9 mouse cellular contexts compared by ENCODE assay signal in genomic region chr5:24576801-24577182, GRCm38 (mm10). TPM values are rescaled to one million over a fixed set of nuclear protein-coding genes. Genes with fewer than 3 reads are reported as not detected.
DNase-seq lines count a peak whose midpoint lies in the region; ATAC-seq and TF ChIP-seq lines count a peak whose summit lies in the region.
"Had no signal": no experiment of that assay in that cellular context is flagged by ENCODE, and none has a peak within 500 bp of the region (broad histone marks: within the 10 kb centered on the region; RNA-seq: fewer than 3 reads in every experiment).

No protein-coding gene starts in this region.

- peak overlapping the region; percentile 79 for H3K9ac ChIP-seq in embryonic facial prominence, embryonic 12.5 days
- H3K9ac ChIP-seq in intestine, embryonic 16.5 days (ENCODE audit: low read depth, low read length), result peak overlapping the region; percentile 85
- peak overlapping the region; percentile 62 for H3K9ac ChIP-seq in midbrain, postnatal 0 days (replicated peaks; ENCODE audit: low read length, poor library complexity, severe bottlenecking)

- no peaks in the 10 kb centered on the region for H3K27me3 ChIP-seq in embryonic facial prominence, embryonic 12.5 days
- H3K27me3 ChIP-seq in intestine, embryonic 16.5 days (replicated peaks; ENCODE audit: control insufficient read depth, insufficient read depth, low read length), result no peaks in the 10 kb centered on the region
- no peaks in the 10 kb centered on the region for H3K27me3 ChIP-seq in midbrain, postnatal 0 days (ENCODE audit: insufficient read depth, low read length)

- DNase-seq in frontal cortex, adult 2 months (ENCODE audit: extremely low spot score in 1 of 2, low spot score in 1 of 2), result no peak
- peak; percentile 60 for DNase-seq in 3T3-L1 (ENCODE audit: low read depth, low spot score)
- peak; percentile 10 for DNase-seq in midbrain, postnatal 0 days (ENCODE audit: low spot score)
- no peak for DNase-seq in layer of hippocampus, postnatal 36 days
- DNase-seq in layer of hippocampus, postnatal 25 days (ENCODE audit: extremely low spot score in 1 of 2, low spot score in 1 of 2), result no peak

- H3K9me3 ChIP-seq in embryonic facial prominence, embryonic 12.5 days, result no peaks in the 10 kb centered on the region
- H3K9me3 ChIP-seq in intestine, embryonic 16.5 days (ENCODE audit: control insufficient read depth, low read length), result no peaks in the 10 kb centered on the region
- H3K9me3 ChIP-seq in midbrain, postnatal 0 days (ENCODE audit: low read length), result no peaks in the 10 kb centered on the region

- ATAC-seq in frontal cortex, adult (ENCODE audit: low TSS enrichment), result peak; percentile 22; the same call in 1 of the 2 replicates
- ATAC-seq in embryonic facial prominence, embryonic 12.5 days (ENCODE audit: insufficient number of reproducible peaks, insufficient read depth, low FRiP score, low TSS enrichment), result no peak
- ATAC-seq in intestine, embryonic 16.5 days, result peak; percentile 19
- peak; percentile 34 for ATAC-seq in midbrain, postnatal 0 days (ENCODE audit: low FRiP score)

- peak overlapping the region; percentile 78 for H3K4me2 ChIP-seq in embryonic facial prominence, embryonic 12.5 days (replicated peaks)
- peak overlapping the region; percentile 75 for H3K4me2 ChIP-seq in intestine, embryonic 16.5 days (ENCODE audit: low read depth, low read length)
- peak overlapping the region; percentile 89 for H3K4me2 ChIP-seq in midbrain, postnatal 0 days (ENCODE audit: low read depth, low read length, poor library complexity, severe bottlenecking)

- peak overlapping the region; percentile 78 for H3K27ac ChIP-seq in embryonic facial prominence, embryonic 12.5 days
- peak overlapping the region; percentile 65 for H3K27ac ChIP-seq in intestine, embryonic 16.5 days (ENCODE audit: low read length)
- H3K27ac ChIP-seq in midbrain, postnatal 0 days (ENCODE audit: low read depth, low read length), result peak overlapping the region; percentile 62

- H3K4me3 ChIP-seq in embryonic facial prominence, embryonic 12.5 days, result peak overlapping the region; percentile 83
- H3K4me3 ChIP-seq in intestine, embryonic 16.5 days (ENCODE audit: low read length), result peak overlapping the region; percentile 79
- peak overlapping the region; percentile 67 for H3K4me3 ChIP-seq in midbrain, postnatal 0 days (ENCODE audit: low read depth, low read length)

- H3K36me3 ChIP-seq in embryonic facial prominence, embryonic 12.5 days, result peaks cover 35% of the 10 kb centered on the region
- peaks cover 4% of the 10 kb centered on the region; the same call in 1 of the 2 replicates for H3K36me3 ChIP-seq in intestine, embryonic 16.5 days (ENCODE audit: control insufficient read depth, insufficient read depth, low read length)
- H3K36me3 ChIP-seq in midbrain, postnatal 0 days (ENCODE audit: insufficient read depth, low read length), result peaks cover 26% of the 10 kb centered on the region

- no peak for TF ChIP-seq CTCF in midbrain, postnatal 0 days (IDR thresholded peaks at IDR 0.05)

- peaks cover 8% of the 10 kb centered on the region for H3K4me1 ChIP-seq in embryonic facial prominence, embryonic 12.5 days
- H3K4me1 ChIP-seq in intestine, embryonic 16.5 days (ENCODE audit: control insufficient read depth, insufficient read depth, low read length), result peaks cover 6% of the 10 kb centered on the region; the same call in 1 of the 2 replicates
- H3K4me1 ChIP-seq in midbrain, postnatal 0 days (ENCODE audit: insufficient read depth, low read length), result peaks cover 6% of the 10 kb centered on the region; the same call in 1 of the 2 replicates

- WGBS in embryonic facial prominence, embryonic 12.5 days, result under 1% methylated on average over 32 of the region's 32 CpGs
- under 1% methylated on average over 32 of the region's 32 CpGs for WGBS in intestine, embryonic 16.5 days
- under 1% methylated on average over 32 of the region's 32 CpGs for WGBS in midbrain, postnatal 0 days

RNA-seq across cellular contexts. Expression of gene Abcf2, which starts 0.5 kb away (rescaled TPM):
- polyA plus RNA-seq in frontal cortex, adult 2 months (2012; rRNA removed), result 78.1 and 86.2 TPM in 2 replicates
- 126 and 128 TPM in 2 replicates for polyA plus RNA-seq in embryonic facial prominence, embryonic 12.5 days (2016; fragmentation: Nextera tagmentation; extraction: Ambion mirVana)
- polyA plus RNA-seq in intestine, embryonic 16.5 days (2015; fragmentation: Nextera tagmentation; extraction: Ambion mirVana), result 75.0 and 82.7 TPM in 2 replicates
- total RNA-seq in midbrain, postnatal 0 days (2014; rRNA removed), result 55.9 and 57.0 TPM in 2 replicates
- 58.2 and 62.3 TPM in 2 replicates for polyA plus RNA-seq in midbrain, postnatal 0 days (2015; fragmentation: Nextera tagmentation; extraction: Ambion mirVana)
- total RNA-seq in layer of hippocampus, postnatal 36 days (2021), result 10 to 100 TPM; 74.5 to 77.3 TPM
- 10 to 100 TPM; 72.6 to 80.0 TPM for total RNA-seq in layer of hippocampus, postnatal 25 days (2021)

RNA-seq across cellular contexts. Expression of gene Chpf2, which starts 9.7 kb away (rescaled TPM):
- polyA plus RNA-seq in frontal cortex, adult 2 months (2012; rRNA removed), result 47.1 and 50.5 TPM in 2 replicates
- polyA plus RNA-seq in embryonic facial prominence, embryonic 12.5 days (2016; fragmentation: Nextera tagmentation; extraction: Ambion mirVana), result 23.0 and 24.4 TPM in 2 replicates
- 16.3 and 18.0 TPM in 2 replicates for polyA plus RNA-seq in intestine, embryonic 16.5 days (2015; fragmentation: Nextera tagmentation; extraction: Ambion mirVana)
- total RNA-seq in midbrain, postnatal 0 days (2014; rRNA removed), result 31.3 and 32.8 TPM in 2 replicates
- 25.5 and 26.3 TPM in 2 replicates for polyA plus RNA-seq in midbrain, postnatal 0 days (2015; fragmentation: Nextera tagmentation; extraction: Ambion mirVana)
- 10 to 100 TPM; 58.0 to 61.2 TPM for total RNA-seq in layer of hippocampus, postnatal 36 days (2021)
- 10 to 100 TPM; 55.5 to 79.0 TPM for total RNA-seq in layer of hippocampus, postnatal 25 days (2021)

RNA-seq across cellular contexts. Expression of gene 4931409K22Rik, which starts 20.2 kb away (rescaled TPM):
- 0.18 and 0.59 TPM in 2 replicates for polyA plus RNA-seq in frontal cortex, adult 2 months (2012; rRNA removed)
- 0.10 TPM in 1 of 2 replicates, not detected in the other for polyA plus RNA-seq in embryonic facial prominence, embryonic 12.5 days (2016; fragmentation: Nextera tagmentation; extraction: Ambion mirVana)
- polyA plus RNA-seq in intestine, embryonic 16.5 days (2015; fragmentation: Nextera tagmentation; extraction: Ambion mirVana), result not detected in 2 replicates
- total RNA-seq in midbrain, postnatal 0 days (2014; rRNA removed), result not detected in 2 replicates
- polyA plus RNA-seq in midbrain, postnatal 0 days (2015; fragmentation: Nextera tagmentation; extraction: Ambion mirVana), result not detected in 2 replicates
- total RNA-seq in layer of hippocampus, postnatal 36 days (2021), result not detected
- not detected for total RNA-seq in layer of hippocampus, postnatal 25 days (2021)
- total RNA-seq: left cerebral cortex, postnatal 10 days had no signal

RNA-seq across cellular contexts. Expression of gene Asb10, which starts 36.0 kb away (rescaled TPM):
- 0.42 and 0.62 TPM in 2 replicates for polyA plus RNA-seq in frontal cortex, adult 2 months (2012; rRNA removed)
- 0.33 and 1.1 TPM in 2 replicates for polyA plus RNA-seq in embryonic facial prominence, embryonic 12.5 days (2016; fragmentation: Nextera tagmentation; extraction: Ambion mirVana)
- polyA plus RNA-seq in intestine, embryonic 16.5 days (2015; fragmentation: Nextera tagmentation; extraction: Ambion mirVana), result 0.16 and 0.29 TPM in 2 replicates
- 1.2 TPM in 1 of 2 replicates, not detected in the other for total RNA-seq in midbrain, postnatal 0 days (2014; rRNA removed)
- polyA plus RNA-seq in midbrain, postnatal 0 days (2015; fragmentation: Nextera tagmentation; extraction: Ambion mirVana), result 0.31 and 0.39 TPM in 2 replicates
- total RNA-seq in layer of hippocampus, postnatal 36 days (2021), result under 1 TPM in 1 of 2 experiments, not detected in 1; 0.25 TPM
- total RNA-seq in layer of hippocampus, postnatal 25 days (2021), result under 1 TPM; 0.27 to 0.52 TPM

RNA-seq across cellular contexts. Expression of gene Smarcd3, which starts 47.4 kb away (rescaled TPM):
- 116 and 135 TPM in 2 replicates for polyA plus RNA-seq in frontal cortex, adult 2 months (2012; rRNA removed)
- polyA plus RNA-seq in embryonic facial prominence, embryonic 12.5 days (2016; fragmentation: Nextera tagmentation; extraction: Ambion mirVana), result 73.5 and 74.7 TPM in 2 replicates
- 9.5 and 10.0 TPM in 2 replicates for polyA plus RNA-seq in intestine, embryonic 16.5 days (2015; fragmentation: Nextera tagmentation; extraction: Ambion mirVana)
- 279 and 347 TPM in 2 replicates for total RNA-seq in midbrain, postnatal 0 days (2014; rRNA removed)
- 187 and 189 TPM in 2 replicates for polyA plus RNA-seq in midbrain, postnatal 0 days (2015; fragmentation: Nextera tagmentation; extraction: Ambion mirVana)
- total RNA-seq in layer of hippocampus, postnatal 36 days (2021), result 10 to 100 TPM; 88.0 to 89.8 TPM
- 10 to 100 TPM; 91.4 to 93.2 TPM for total RNA-seq in layer of hippocampus, postnatal 25 days (2021)

Comparison
In these comparisons a context has a peak if more than half of its experiments do, and no peak if none do; other contexts are left out.
1. DNase-seq: peak in 3T3-L1 (single experiment) and midbrain, postnatal 0 days (single experiment); none in frontal cortex, adult 2 months (0 of 2), layer of hippocampus, postnatal 36 days (0 of 2) and layer of hippocampus, postnatal 25 days (0 of 2).
2. Peak in every context shown above with its lines, with median percentiles within 50 percentile points of each other: H3K27ac ChIP-seq, H3K4me2 ChIP-seq, H3K4me3 ChIP-seq and H3K9ac ChIP-seq.